8 mouse cellular contexts compared by ENCODE assay signal in the genomic region with DNA sequence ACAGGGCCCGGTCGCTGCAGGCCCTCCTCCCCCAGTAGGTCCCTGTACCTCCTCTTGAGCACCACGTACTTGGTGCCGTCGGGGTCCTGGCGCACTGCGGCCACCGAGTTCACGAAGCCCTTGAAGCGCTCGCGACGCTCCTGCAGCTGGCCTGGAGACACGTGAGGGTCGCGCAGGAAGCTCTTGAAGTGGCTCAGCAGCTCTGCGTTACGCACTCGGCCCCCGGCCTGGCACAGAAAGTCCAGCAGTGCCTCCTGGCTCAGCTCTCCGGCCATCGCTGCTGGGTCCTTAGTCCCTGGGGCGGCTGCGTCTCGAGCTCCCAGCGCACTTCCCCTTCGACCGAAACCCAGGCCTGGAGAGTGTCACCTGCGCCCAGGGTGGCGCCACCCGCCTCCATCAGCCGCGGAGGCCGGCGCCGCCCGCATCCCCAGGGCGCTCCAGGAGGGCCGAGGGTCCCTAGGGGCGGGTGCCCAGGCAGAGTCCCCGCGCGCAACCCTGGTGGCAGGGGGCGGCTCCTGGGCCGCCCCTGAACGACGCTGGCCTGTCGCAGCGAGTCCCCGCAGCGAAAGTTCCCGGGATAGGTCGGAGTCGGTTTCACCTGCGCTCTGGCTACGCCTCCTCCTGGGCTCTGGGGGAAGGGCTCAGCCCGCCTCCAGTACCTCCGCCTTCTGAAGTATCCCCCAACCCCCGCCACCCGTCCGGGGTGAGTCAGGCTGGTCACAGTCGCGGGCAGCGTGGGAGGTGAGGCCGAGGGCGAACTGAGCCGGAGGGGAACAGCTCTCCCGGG. TPM values are rescaled to one million over a fixed set of nuclear protein-coding genes. Genes with fewer than 3 reads are reported as not detected.
DNase-seq lines count a peak whose midpoint lies in the region; ATAC-seq lines count a peak whose summit lies in the region.

Sowahb (minus strand) TSS at position 439 of the 787 bp plus-strand sequence.

- no peaks in the 10 kb centered on the region for H3K9me3 ChIP-seq in forebrain, embryonic 10.5 days
- no peaks in the 10 kb centered on the region for H3K9me3 ChIP-seq in intestine, embryonic 15.5 days
- no peaks in the 10 kb centered on the region for H3K9me3 ChIP-seq in midbrain, embryonic 15.5 days

- no peaks in the 10 kb centered on the region for H3K36me3 ChIP-seq in forebrain, embryonic 10.5 days (replicated peaks)
- no peaks in the 10 kb centered on the region for H3K36me3 ChIP-seq in intestine, embryonic 15.5 days
- H3K36me3 ChIP-seq in midbrain, embryonic 15.5 days (replicated peaks): no peaks in the 10 kb centered on the region

- H3K4me2 ChIP-seq in intestine, embryonic 15.5 days (replicated peaks): peak within 1 kb of the TSS; percentile 94
- H3K4me2 ChIP-seq in midbrain, embryonic 15.5 days: peak within 1 kb of the TSS; percentile 98

- under 1% methylated on average over 68 of the region's 68 CpGs for WGBS in forebrain, embryonic 10.5 days
- under 1% methylated on average over 68 of the region's 68 CpGs for WGBS in intestine, embryonic 15.5 days
- under 1% methylated on average over 68 of the region's 68 CpGs for WGBS in midbrain, embryonic 15.5 days

- peak within 1 kb of the TSS; percentile 63 for H3K4me3 ChIP-seq in forebrain, embryonic 10.5 days
- H3K4me3 ChIP-seq in intestine, embryonic 15.5 days (replicated peaks): peak within 1 kb of the TSS; percentile 57
- peak within 1 kb of the TSS; percentile 48 for H3K4me3 ChIP-seq in midbrain, embryonic 15.5 days

- peak within 1 kb of the TSS; percentile 59 for H3K9ac ChIP-seq in intestine, embryonic 15.5 days
- H3K9ac ChIP-seq in midbrain, embryonic 15.5 days: peak within 1 kb of the TSS; percentile 28

- peak; percentile 78 for DNase-seq in ES-CJ7 (ENCODE audit: low read depth, low spot score)
- peak; percentile 55 to 63 for DNase-seq in adrenal gland, postnatal 36 days
- no peak for DNase-seq in forebrain, embryonic 10.5 days (ENCODE audit: extremely low spot score, low spot score)
- peak; percentile 60 for DNase-seq in liver
- DNase-seq in testis, postnatal 14 days (ENCODE audit: low spot score): peak; percentile 31
- DNase-seq in layer of hippocampus, postnatal 36 days: no peak

- ATAC-seq in intestine, embryonic 15.5 days: peak; percentile 95
- peak; percentile 84 for ATAC-seq in midbrain, embryonic 15.5 days (replicated peaks)

- H3K27me3 ChIP-seq in forebrain, embryonic 10.5 days (ENCODE audit: poor library complexity, severe bottlenecking): peaks cover 98% of the 10 kb centered on the region
- peaks cover 31% of the 10 kb centered on the region for H3K27me3 ChIP-seq in intestine, embryonic 15.5 days (replicated peaks)
- H3K27me3 ChIP-seq in midbrain, embryonic 15.5 days (replicated peaks): peaks cover 74% of the 10 kb centered on the region

- peaks cover 23% of the 10 kb centered on the region for H3K4me1 ChIP-seq in forebrain, embryonic 10.5 days
- H3K4me1 ChIP-seq in intestine, embryonic 15.5 days (replicated peaks): peaks cover 20% of the 10 kb centered on the region
- peaks cover 21% of the 10 kb centered on the region for H3K4me1 ChIP-seq in midbrain, embryonic 15.5 days

- 0 out of 2 replicates have a peak within 1 kb of the TSS, but pooled peaks have one; percentile 46 for H3K27ac ChIP-seq in forebrain, embryonic 10.5 days
- peak within 1 kb of the TSS; percentile 58 for H3K27ac ChIP-seq in intestine, embryonic 15.5 days
- no peak within 1 kb of the TSS for H3K27ac ChIP-seq in midbrain, embryonic 15.5 days

RNA-seq across cellular contexts. Expression of gene Sowahb, which starts in this region (rescaled TPM):
- total RNA-seq in adrenal gland, postnatal 36 days (2021): not detected
- 0.21 and 0.43 TPM in 2 replicates for polyA plus RNA-seq in forebrain, embryonic 10.5 days (2016; fragmentation: Nextera tagmentation; extraction: Ambion mirVana)
- polyA plus RNA-seq in intestine, embryonic 15.5 days (2015; fragmentation: Nextera tagmentation; extraction: Ambion mirVana): 5.8 and 6.1 TPM in 2 replicates
- polyA plus RNA-seq in midbrain, embryonic 15.5 days (2015; fragmentation: Nextera tagmentation; extraction: Ambion mirVana): 0.04 TPM in 2 replicates
- total RNA-seq in layer of hippocampus, postnatal 36 days (2021): 1 to 10 TPM; 1.7 to 2.0 TPM

Comparison
In these comparisons a context has a peak if more than half of its experiments do, and no peak if none do; other contexts are left out.
1. Peak in DNase-seq in adrenal gland, postnatal 36 days; RNA of the gene not detected or under 1 TPM.
2. Peak in ATAC-seq, H3K4me3 ChIP-seq, H3K9ac ChIP-seq and H3K4me2 ChIP-seq in midbrain, embryonic 15.5 days; RNA of the gene not detected or under 1 TPM.
3. DNase-seq: peak in ES-CJ7 (single experiment), liver (single experiment) and testis, postnatal 14 days (single experiment); none in forebrain, embryonic 10.5 days (single experiment) and layer of hippocampus, postnatal 36 days (0 of 2).
4. Peak in every context shown above with its lines, with median percentiles within 50 percentile points of each other: H3K4me3 ChIP-seq.